Mouse (Mus musculus) spleen, adult 2 months (tissue): ENCODE results near the gene Erv3.

Source experiments
- CTCF ChIP-seq: fragments of 200-500 bp; IDR thresholded peaks from 2 replicates; pipeline ENCODE4 v1.5.1; 2011; ENCODE audit warnings: mild to moderate bottlenecking, inconsistent platforms; ENCODE audit not compliant: insufficient read depth, insufficient read length, insufficient replicate concordance; ENCODE audit errors: extremely low read depth
- POLR2A ChIP-seq: fragments of 200-500 bp; IDR thresholded peaks from 2 replicates; pipeline ENCODE4 v1.6.1; 2011; ENCODE audit warnings: low read depth, low read length, inconsistent platforms

GRCm38 (mm10) chr2:131905776-131906175 is 46.2 kb upstream of the Erv3 start:
- TF ChIP-seq POLR2A: no peak
- TF ChIP-seq CTCF: no peak
